Mouse (Mus musculus): ENCODE results near the gene Scamp1. TPM values are rescaled to one million over a fixed set of nuclear protein-coding genes. Genes with fewer than 3 reads are reported as not detected.

Gene Scamp1
- total and polyA plus RNA-seq, 2 experiments from 2014 or later: 106 to 137 TPM

DNA sequence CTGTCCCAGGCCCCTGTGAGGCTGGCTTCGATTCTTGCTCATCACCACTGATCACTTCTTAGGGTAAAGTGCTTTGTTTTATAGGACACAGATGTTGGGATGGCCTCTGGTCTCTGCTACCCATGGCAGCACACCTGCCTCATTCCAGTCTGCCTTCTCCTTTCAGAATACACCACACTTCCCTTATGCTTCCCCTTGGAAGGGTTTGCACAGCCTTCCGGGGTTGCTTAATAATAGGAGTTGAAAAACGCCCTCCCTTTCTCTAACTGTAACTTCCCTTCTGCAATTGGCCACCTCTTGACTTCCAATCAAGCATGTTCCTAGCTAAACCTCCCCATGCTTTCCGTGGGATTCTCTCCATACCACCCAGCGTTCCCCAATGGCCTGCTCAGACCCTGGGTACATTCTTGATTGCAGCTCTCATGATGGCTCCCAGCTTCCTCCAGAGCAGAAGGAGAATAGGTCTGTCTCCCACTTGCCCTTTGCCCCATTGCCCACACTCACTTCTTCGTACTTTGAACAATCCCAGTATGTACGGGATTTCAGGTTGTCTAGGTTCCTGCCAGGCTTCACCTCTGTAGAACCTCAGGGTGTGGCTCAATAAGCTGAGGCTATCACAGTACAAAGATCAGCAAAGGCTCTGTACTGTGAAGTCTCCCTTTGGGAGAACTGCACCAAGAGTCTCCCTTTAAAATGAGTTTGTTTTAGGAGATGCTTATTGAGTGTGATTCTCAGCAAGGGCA lies 126.0 kb downstream of the Scamp1 start:
- TF ChIP-seq CTCF (IDR thresholded peaks at IDR 0.05; ENCODE audit: low read depth): no peak
- no peaks in the 10 kb centered on the region for H3K4me1 ChIP-seq (ENCODE audit: insufficient read depth, low read length)
- no peak overlapping the region for H3K27ac ChIP-seq
- no peak for ATAC-seq
- no peak overlapping the region for H3K9ac ChIP-seq (replicated peaks; ENCODE audit: low read length)
- no peak overlapping the region for H3K4me2 ChIP-seq (ENCODE audit: low read depth, low read length)
- DNase-seq (ENCODE audit: low spot score): no peak
- H3K4me3 ChIP-seq (ENCODE audit: low read length): no peak overlapping the region
- H3K9me3 ChIP-seq (ENCODE audit: low read length): no peaks in the 10 kb centered on the region
- WGBS: 84% methylated on average over 7 of the region's 7 CpGs
- no peaks in the 10 kb centered on the region for H3K27me3 ChIP-seq (ENCODE audit: insufficient read depth, low read length)
- no peaks in the 10 kb centered on the region for H3K36me3 ChIP-seq (ENCODE audit: insufficient read depth, low read length)

DNA sequence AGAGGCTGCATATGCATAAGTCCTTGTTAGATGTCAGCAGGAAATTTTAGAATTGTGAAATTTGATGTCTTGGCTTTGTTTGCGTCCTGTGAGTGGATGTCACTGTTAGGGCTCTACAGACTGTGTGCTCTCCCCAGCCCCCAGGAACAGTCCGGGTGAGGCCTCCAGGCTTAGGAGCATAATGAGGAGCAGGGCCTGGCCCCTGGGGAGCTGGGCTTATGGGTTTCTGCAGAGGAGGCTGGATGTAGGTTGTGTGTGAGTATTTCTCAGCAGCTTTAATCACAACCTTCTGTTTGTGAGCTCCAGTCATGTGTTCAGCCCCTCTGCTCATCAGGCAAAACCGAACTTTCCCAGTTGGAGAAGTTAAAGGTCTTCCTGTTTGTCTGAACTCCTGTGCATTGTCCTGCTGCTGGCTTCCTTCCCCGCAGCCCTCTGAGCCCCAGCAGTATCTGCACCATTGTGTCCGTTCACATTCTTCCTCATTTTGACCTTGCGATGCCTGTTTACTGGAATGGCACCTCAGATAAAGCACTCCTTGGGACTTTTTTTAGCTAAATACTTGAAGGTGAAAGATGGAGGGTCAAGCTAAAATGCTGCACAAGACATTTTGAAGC lies 126.7 kb downstream of the Scamp1 start:
- Histone ChIP-seq H3K9ac (replicated peaks; ENCODE audit: low read length) (no peak overlapping the region), H3K36me3 (ENCODE audit: insufficient read depth, low read length) (no peaks in the 10 kb centered on the region), H3K4me1 (ENCODE audit: insufficient read depth, low read length) (no peaks in the 10 kb centered on the region), H3K9me3 (ENCODE audit: low read length) (no peaks in the 10 kb centered on the region), H3K27ac (no peak overlapping the region), H3K4me3 (ENCODE audit: low read length) (no peak overlapping the region), H3K27me3 (ENCODE audit: insufficient read depth, low read length) (no peaks in the 10 kb centered on the region), H3K4me2 (ENCODE audit: low read depth, low read length) (no peak overlapping the region)
- DNase-seq (ENCODE audit: low spot score): no peak
- no peak for ATAC-seq
- WGBS: 53% methylated on average over 6 of the region's 6 CpGs
- TF ChIP-seq CTCF (IDR thresholded peaks at IDR 0.05; ENCODE audit: low read depth): no peak

DNA sequence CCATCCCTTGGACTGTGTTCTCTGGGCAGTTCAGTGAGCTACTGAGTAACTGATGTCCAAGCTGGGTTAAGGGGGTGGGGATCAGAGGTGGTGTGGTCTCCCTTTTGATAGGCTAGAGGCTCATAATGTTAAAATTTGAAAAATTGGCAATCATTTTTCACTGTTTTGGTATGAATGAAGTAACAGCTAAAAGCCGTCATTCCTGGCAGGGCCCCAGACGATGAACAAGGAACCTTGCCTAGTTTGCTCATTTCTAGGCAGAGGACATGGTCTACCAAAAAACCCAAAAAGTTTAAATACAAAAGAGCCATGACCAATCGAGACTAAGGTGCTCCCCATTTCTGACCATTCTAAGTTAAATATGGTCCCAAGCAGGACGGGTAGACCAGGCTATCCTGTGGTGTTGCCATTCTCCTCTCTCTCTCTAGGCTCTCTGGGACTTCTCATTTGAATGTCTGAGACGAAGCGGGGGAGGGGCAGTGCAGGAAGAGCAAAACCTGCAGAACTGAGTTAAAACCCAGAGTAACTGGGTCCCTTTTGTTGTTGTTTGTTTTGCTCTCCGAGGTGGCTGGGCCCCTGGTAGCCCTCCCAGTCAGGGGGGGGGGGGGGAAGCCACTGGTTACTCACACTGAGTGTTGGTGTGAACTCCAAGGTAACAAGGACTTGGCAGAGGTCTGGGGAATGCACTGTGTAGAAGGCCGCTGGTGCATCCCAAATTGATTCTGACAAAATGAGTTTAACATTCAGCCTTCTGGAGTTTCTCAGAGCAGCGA lies 129.8 kb downstream of the Scamp1 start:
- H3K27ac ChIP-seq: peak overlapping the region; percentile 42
- DNase-seq (ENCODE audit: low spot score) (peak; percentile 55), ATAC-seq (peak; percentile 92)
- H3K4me2 ChIP-seq (ENCODE audit: low read depth, low read length): no peak overlapping the region
- H3K4me1 ChIP-seq (ENCODE audit: insufficient read depth, low read length): no peaks in the 10 kb centered on the region
- no peak overlapping the region for H3K9ac ChIP-seq (replicated peaks; ENCODE audit: low read length)
- no peak overlapping the region for H3K4me3 ChIP-seq (ENCODE audit: low read length)
- no peak for TF ChIP-seq CTCF (IDR thresholded peaks at IDR 0.05; ENCODE audit: low read depth)
- WGBS: 37% methylated on average over 9 of the region's 9 CpGs
- no peaks in the 10 kb centered on the region for H3K36me3 ChIP-seq (ENCODE audit: insufficient read depth, low read length)
- no peaks in the 10 kb centered on the region for H3K9me3 ChIP-seq (ENCODE audit: low read length)
- H3K27me3 ChIP-seq (ENCODE audit: insufficient read depth, low read length): no peaks in the 10 kb centered on the region

DNA sequence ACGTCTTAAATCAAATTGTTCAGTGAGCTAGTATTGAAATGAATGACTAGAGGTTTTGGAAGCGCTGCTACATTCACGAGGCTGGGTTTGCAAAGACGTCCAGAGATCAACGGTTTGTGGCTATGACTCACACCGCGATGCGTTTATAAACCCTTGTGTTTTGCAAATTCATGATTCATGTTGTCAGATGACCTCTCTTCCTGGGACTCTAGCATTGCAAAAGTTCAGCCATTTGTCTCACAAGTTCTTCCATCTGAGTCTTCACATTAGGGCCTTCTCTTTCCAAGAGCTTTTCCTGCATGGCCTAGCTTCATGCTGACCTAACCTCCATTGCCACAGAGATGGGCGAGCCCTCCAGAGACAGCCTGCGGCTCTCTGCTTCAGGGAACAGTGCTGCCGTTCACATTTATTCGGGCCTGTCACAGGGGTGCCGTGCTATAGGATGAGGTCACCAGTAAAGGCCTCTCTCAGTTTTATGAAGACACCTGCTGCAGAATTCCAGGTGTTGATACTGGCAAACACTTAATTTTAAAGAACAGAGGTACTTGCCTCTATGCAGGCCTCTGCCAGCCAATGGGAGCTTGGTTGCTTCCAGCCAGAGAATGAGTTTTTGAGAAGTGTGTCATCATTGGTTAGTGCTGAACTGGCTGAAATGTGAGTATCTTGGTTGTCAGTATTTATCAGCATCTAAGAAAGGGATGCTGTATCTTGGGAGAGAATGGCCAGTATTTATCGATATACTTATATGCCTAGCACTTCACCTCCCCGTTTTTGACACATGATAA lies 131.0 kb downstream of the Scamp1 start:
- H3K4me3 ChIP-seq (ENCODE audit: low read length): no peak overlapping the region
- DNase-seq (ENCODE audit: low spot score) (no peak), ATAC-seq (no peak)
- H3K36me3 ChIP-seq (ENCODE audit: insufficient read depth, low read length): no peaks in the 10 kb centered on the region
- no peak overlapping the region for H3K9ac ChIP-seq (replicated peaks; ENCODE audit: low read length)
- H3K4me2 ChIP-seq (ENCODE audit: low read depth, low read length): no peak overlapping the region
- 89% methylated on average over 15 of the region's 15 CpGs for WGBS
- H3K4me1 ChIP-seq (ENCODE audit: insufficient read depth, low read length): no peaks in the 10 kb centered on the region
- no peaks in the 10 kb centered on the region for H3K9me3 ChIP-seq (ENCODE audit: low read length)
- no peak for TF ChIP-seq CTCF (IDR thresholded peaks at IDR 0.05; ENCODE audit: low read depth)
- no peaks in the 10 kb centered on the region for H3K27me3 ChIP-seq (ENCODE audit: insufficient read depth, low read length)
- H3K27ac ChIP-seq: no peak overlapping the region

DNA sequence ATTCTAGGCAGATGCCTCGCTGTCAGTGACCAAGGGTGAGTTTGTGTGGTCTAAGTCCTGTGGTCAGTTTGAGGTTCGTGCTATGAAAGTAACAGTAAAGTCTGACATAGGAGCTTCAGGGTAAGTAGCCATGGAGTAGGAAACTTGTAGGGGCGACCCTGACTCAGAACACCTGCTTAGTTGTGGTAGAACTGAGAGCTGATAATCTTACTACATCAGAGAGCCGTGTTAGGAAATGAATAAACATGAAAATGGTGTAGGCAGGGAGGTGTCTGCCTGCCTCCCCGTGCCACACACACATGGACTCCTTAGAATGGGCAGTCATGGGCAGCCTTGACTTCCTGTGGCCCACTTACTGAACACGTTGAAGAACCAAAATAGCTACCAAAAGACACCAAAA lies 132.0 kb downstream of the Scamp1 start:
- WGBS: 87% methylated on average over 6 of the region's 6 CpGs
- Histone ChIP-seq H3K27me3 (ENCODE audit: insufficient read depth, low read length) (no peaks in the 10 kb centered on the region), H3K36me3 (ENCODE audit: insufficient read depth, low read length) (no peaks in the 10 kb centered on the region), H3K4me3 (ENCODE audit: low read length) (no peak overlapping the region), H3K4me1 (ENCODE audit: insufficient read depth, low read length) (no peaks in the 10 kb centered on the region), H3K9ac (replicated peaks; ENCODE audit: low read length) (no peak overlapping the region), H3K27ac (no peak overlapping the region), H3K4me2 (ENCODE audit: low read depth, low read length) (no peak overlapping the region), H3K9me3 (ENCODE audit: low read length) (no peaks in the 10 kb centered on the region)
- ATAC-seq (no peak), DNase-seq (ENCODE audit: low spot score) (no peak)
- TF ChIP-seq CTCF (IDR thresholded peaks at IDR 0.05; ENCODE audit: low read depth): no peak

DNA sequence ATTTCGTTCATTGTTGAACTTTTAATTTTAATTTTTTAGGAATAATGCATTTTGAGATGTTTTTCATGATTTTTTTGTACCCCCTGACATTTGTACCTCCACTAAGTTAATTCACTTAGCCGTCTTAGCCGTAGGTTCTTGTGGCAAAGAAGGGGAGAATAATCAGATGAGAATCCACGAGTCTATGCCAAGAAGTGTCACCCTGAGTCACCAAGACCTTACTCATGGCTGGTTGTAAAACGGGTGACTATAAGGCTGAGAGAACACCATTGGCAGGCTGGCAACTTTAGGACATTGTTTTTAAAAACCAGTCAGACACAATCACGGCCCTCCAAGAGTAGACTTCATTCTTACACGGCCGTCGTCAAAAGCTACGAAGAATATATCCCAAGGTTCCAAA lies 132.8 kb downstream of the Scamp1 start:
- no peaks in the 10 kb centered on the region for H3K36me3 ChIP-seq (ENCODE audit: insufficient read depth, low read length)
- WGBS: 92% methylated on average over 10 of the region's 10 CpGs
- no peaks in the 10 kb centered on the region for H3K4me1 ChIP-seq (ENCODE audit: insufficient read depth, low read length)
- no peak overlapping the region for H3K9ac ChIP-seq (replicated peaks; ENCODE audit: low read length)
- no peak overlapping the region for H3K27ac ChIP-seq
- no peak for TF ChIP-seq CTCF (IDR thresholded peaks at IDR 0.05; ENCODE audit: low read depth)
- DNase-seq (ENCODE audit: low spot score): no peak
- ATAC-seq: no peak
- H3K27me3 ChIP-seq (ENCODE audit: insufficient read depth, low read length): no peaks in the 10 kb centered on the region
- no peaks in the 10 kb centered on the region for H3K9me3 ChIP-seq (ENCODE audit: low read length)
- no peak overlapping the region for H3K4me2 ChIP-seq (ENCODE audit: low read depth, low read length)
- H3K4me3 ChIP-seq (ENCODE audit: low read length): no peak overlapping the region

Other genes starting within 250 kb of the Scamp1 start
- gene Lhfpl2, start 228.1 kb downstream of the Scamp1 start, total RNA-seq (2014; rRNA removed): 32.1 and 33.5 TPM in 2 replicates
- gene Lhfpl2, start 228.1 kb downstream of the Scamp1 start, polyA plus RNA-seq (2015; fragmentation: Nextera tagmentation; extraction: Ambion mirVana): 14.7 and 15.3 TPM in 2 replicates
- 14.7 and 16.9 TPM in 2 replicates for gene Ap3b1, start 73.1 kb upstream of the Scamp1 start, total RNA-seq (2014; rRNA removed)
- gene Ap3b1, start 73.1 kb upstream of the Scamp1 start, polyA plus RNA-seq (2015; fragmentation: Nextera tagmentation; extraction: Ambion mirVana): 23.4 and 23.5 TPM in 2 replicates